Mouse (Mus musculus) limb, embryonic 13.5 days (tissue): ENCODE measurements around the gene Gng8. TPM values are rescaled to one million over a fixed set of nuclear protein-coding genes. Genes with fewer than 3 reads are reported as not detected.

ENCODE experiments used
- ATAC-seq: fragments of 200-750 bp; cut with Nextera tagmentation; 2 replicates; pipeline ENCODE4 v1.8.0; 2017; ENCODE audit warnings: low read depth, moderate number of reproducible peaks, moderate TSS enrichment; ENCODE audit not compliant: low FRiP score
- H3K27ac ChIP-seq: fragments of 300-500 bp; sonication (generic); 2 replicates; pipeline ENCODE4 v1.5.1; 2015; ENCODE audit warnings: inconsistent platforms, mild to moderate bottlenecking, moderate library complexity
- H3K27me3 ChIP-seq: fragments of 300-500 bp; sonication (generic); 2 replicates; pipeline ENCODE4 v1.6.1; 2015; ENCODE audit warnings: mild to moderate bottlenecking, inconsistent platforms
- H3K36me3 ChIP-seq: fragments of 300-500 bp; sonication (generic); 2 replicates; pipeline ENCODE4 v1.6.1; 2015; ENCODE audit warnings: inconsistent platforms, mild to moderate bottlenecking, moderate library complexity
- H3K4me1 ChIP-seq: fragments of 300-500 bp; sonication (generic); 2 replicates; pipeline ENCODE4 v1.6.1; 2015; ENCODE audit warnings: inconsistent platforms
- H3K4me2 ChIP-seq: fragments of 300-500 bp; sonication (generic); replicated peaks from 2 replicates; pipeline ENCODE4 v1.6.1; 2015; ENCODE audit warnings: inconsistent platforms, mild to moderate bottlenecking, moderate library complexity
- H3K4me3 ChIP-seq: fragments of 300-500 bp; sonication (generic); 2 replicates; pipeline ENCODE4 v1.5.1; 2015; ENCODE audit warnings: moderate library complexity, mild to moderate bottlenecking, inconsistent platforms
- H3K9ac ChIP-seq: fragments of 300-500 bp; sonication (generic); 2 replicates; pipeline ENCODE4 v1.6.1; 2015; ENCODE audit warnings: mild to moderate bottlenecking, inconsistent platforms
- H3K9me3 ChIP-seq: fragments of 300-500 bp; sonication (generic); 2 replicates; pipeline ENCODE4 v1.6.1; 2016; ENCODE audit warnings: inconsistent platforms
- WGBS: fragments of 180-500 bp; shearing (Covaris S2); methylation state at CpG from one replicate; pipeline ENCODE4 v1.1.7; 2015; 5-methylcytosine and 5-hydroxymethylcytosine counted together
- polyA plus RNA-seq: library from polyadenylated mRNA; unstranded; fragments of >200 nt; fragmentation: Nextera tagmentation; extraction: Ambion mirVana; gene quantifications from 2 replicates; pipeline ENCODE4 v1.2.1, GENCODE M21; 2015

Gene Gng8
- polyA plus RNA-seq, 1 experiment from 2014 or later = 16.0 TPM

- H3K4me2 ChIP-seq = peak overlapping the region; percentile 38
- H3K36me3 ChIP-seq = peaks cover 56% of the 10 kb centered on the region
- no peaks in the 10 kb centered on the region for H3K27me3 ChIP-seq
- peak overlapping the region; percentile 90 for H3K27ac ChIP-seq
- peaks cover 6% of the 10 kb centered on the region; the same call in 1 of the 2 replicates for H3K9me3 ChIP-seq
- peaks cover 31% of the 10 kb centered on the region for H3K4me1 ChIP-seq
- WGBS = 22% methylated on average over 9 of the region's 9 CpGs
- H3K9ac ChIP-seq = peak overlapping the region; percentile 54
- 0 out of 2 replicates have a peak overlapping the region, but pooled peaks have one; percentile 10 for H3K4me3 ChIP-seq
- 0 out of 2 replicates have a peak, but pooled peaks have one; percentile 6 for ATAC-seq
These were observed 11.6 kb upstream of the Gng8 start for GRCm38 (mm10) chr7:16879796-16880547.

DNA sequence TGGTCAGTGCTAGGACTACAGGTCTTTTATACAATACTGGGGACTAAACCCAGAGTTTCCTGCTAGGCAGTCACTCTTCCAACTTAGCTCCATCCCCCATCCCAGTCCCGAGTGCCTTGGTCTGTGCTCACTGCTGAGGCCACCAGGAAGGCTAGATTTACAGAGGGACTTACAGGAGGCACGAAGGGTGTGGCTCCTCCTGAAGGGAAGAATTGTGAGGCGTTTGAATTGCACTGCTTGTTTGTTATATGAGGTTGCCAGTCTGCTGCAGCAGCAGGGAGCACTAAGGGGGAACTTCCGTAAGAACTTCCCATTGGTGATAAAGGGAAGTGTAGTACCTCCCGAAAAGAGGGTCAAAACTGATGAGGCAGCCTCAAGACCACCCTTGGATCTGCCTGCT is 11.0 kb upstream of the Gng8 start:
- peaks cover 31% of the 10 kb centered on the region for H3K4me1 ChIP-seq
- peaks cover 63% of the 10 kb centered on the region for H3K36me3 ChIP-seq
- peak overlapping the region; percentile 90 for H3K27ac ChIP-seq
- ATAC-seq = no peak
- 18% methylated on average over 5 of the region's 5 CpGs for WGBS
- no peaks in the 10 kb centered on the region for H3K27me3 ChIP-seq
- H3K9ac ChIP-seq = peak overlapping the region; percentile 54
- H3K9me3 ChIP-seq = peaks cover 12% of the 10 kb centered on the region
- H3K4me2 ChIP-seq = peak overlapping the region; percentile 38
- no peak overlapping the region for H3K4me3 ChIP-seq

- H3K4me2 ChIP-seq = no peak overlapping the region
- 92% methylated on average over 6 of the region's 6 CpGs for WGBS
- H3K4me1 ChIP-seq = peaks cover 19% of the 10 kb centered on the region
- H3K27me3 ChIP-seq = no peaks in the 10 kb centered on the region
- H3K27ac ChIP-seq = no peak overlapping the region; the same call in 1 of the 2 replicates
- H3K9me3 ChIP-seq = peaks cover 21% of the 10 kb centered on the region
- H3K9ac ChIP-seq = no peak overlapping the region
- ATAC-seq = no peak
- no peak overlapping the region for H3K4me3 ChIP-seq
- peaks cover 85% of the 10 kb centered on the region for H3K36me3 ChIP-seq
These were observed 8.4 kb upstream of the Gng8 start for GRCm38 (mm10) chr7:16883162-16883561.

GRCm38 (mm10) chr7:16884334-16884733 is 7.3 kb upstream of the Gng8 start:
- Histone ChIP-seq H3K4me3 (no peak overlapping the region), H3K9me3 (peaks cover 21% of the 10 kb centered on the region), H3K4me1 (peaks cover 23% of the 10 kb centered on the region), H3K4me2 (no peak overlapping the region), H3K27me3 (no peaks in the 10 kb centered on the region), H3K27ac (no peak overlapping the region), H3K36me3 (peaks cover 82% of the 10 kb centered on the region), H3K9ac (no peak overlapping the region)
- 62% methylated on average over 4 of the region's 4 CpGs for WGBS
- no peak for ATAC-seq

GRCm38 (mm10) chr7:16885271-16885776 is 6.3 kb upstream of the Gng8 start:
- H3K27ac ChIP-seq = no peak overlapping the region; the same call in 1 of the 2 replicates
- H3K9me3 ChIP-seq = peaks cover 21% of the 10 kb centered on the region
- peaks cover 85% of the 10 kb centered on the region for H3K36me3 ChIP-seq
- peaks cover 20% of the 10 kb centered on the region for H3K4me1 ChIP-seq
- peak overlapping the region; percentile 44 for H3K4me2 ChIP-seq
- 28% methylated on average over 87 of the region's 95 CpGs for WGBS
- no peak for ATAC-seq
- no peaks in the 10 kb centered on the region for H3K27me3 ChIP-seq
- peak overlapping the region; percentile 34 for H3K4me3 ChIP-seq
- H3K9ac ChIP-seq = 0 out of 2 replicates have a peak overlapping the region, but pooled peaks have one; percentile 19

DNA sequence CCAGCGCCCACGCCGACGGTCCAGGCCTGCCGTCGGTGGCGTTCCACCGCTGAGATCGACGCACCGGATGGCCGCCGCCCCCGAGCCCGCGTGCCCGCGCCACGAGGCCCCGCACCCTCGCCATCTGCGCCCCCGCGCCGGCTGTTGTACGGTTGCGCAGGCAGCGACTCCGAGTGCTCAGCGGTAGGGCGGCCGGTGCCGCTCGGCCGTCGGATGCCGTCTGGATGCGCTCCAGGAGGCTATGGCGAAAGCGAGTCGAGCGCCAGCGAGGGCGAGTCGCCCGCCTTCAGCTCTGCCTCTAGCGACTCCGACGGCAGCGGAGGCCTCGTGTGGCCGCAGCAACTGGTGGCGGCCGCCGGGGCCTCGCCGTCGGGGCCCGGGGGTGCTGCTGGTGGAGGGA is 5.7 kb upstream of the Gng8 start:
- Histone ChIP-seq H3K4me3 (peak overlapping the region; percentile 34), H3K4me1 (peaks cover 20% of the 10 kb centered on the region), H3K9ac (no peak overlapping the region), H3K9me3 (peaks cover 21% of the 10 kb centered on the region), H3K27ac (no peak overlapping the region), H3K4me2 (peak overlapping the region; percentile 44), H3K27me3 (no peaks in the 10 kb centered on the region), H3K36me3 (peaks cover 84% of the 10 kb centered on the region)
- ATAC-seq = no peak
- WGBS = 58% methylated on average over 54 of the region's 59 CpGs

DNA sequence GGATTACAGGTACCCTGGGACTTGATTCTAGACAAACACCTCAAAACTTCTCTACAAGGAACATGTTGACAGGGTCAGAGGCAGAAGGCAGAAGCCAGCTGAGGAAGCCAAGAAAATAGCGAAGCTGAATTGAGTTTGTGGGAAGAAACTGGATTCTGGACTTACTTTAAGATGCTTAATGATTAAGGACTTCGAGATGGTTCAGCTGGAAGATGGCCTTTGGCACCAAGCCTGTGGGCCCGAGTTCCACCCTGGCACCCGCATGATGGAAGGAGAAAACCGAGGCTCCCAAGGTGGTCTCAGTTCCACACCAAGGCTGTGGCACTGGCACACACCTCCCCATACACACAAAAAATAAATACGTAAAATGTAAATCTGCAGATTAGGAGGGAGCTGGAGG is 1.1 kb upstream of the Gng8 start:
- no peak for ATAC-seq
- WGBS = 11% methylated on average over 6 of the region's 6 CpGs
- H3K27me3 ChIP-seq = no peaks in the 10 kb centered on the region
- H3K27ac ChIP-seq = peak overlapping the region; percentile 99
- H3K4me3 ChIP-seq = peak overlapping the region; percentile 46
- peaks cover 10% of the 10 kb centered on the region for H3K9me3 ChIP-seq
- peak overlapping the region; percentile 64 for H3K9ac ChIP-seq
- H3K4me1 ChIP-seq = peaks cover 62% of the 10 kb centered on the region
- peak overlapping the region; percentile 76 for H3K4me2 ChIP-seq
- peaks cover 37% of the 10 kb centered on the region for H3K36me3 ChIP-seq

DNA sequence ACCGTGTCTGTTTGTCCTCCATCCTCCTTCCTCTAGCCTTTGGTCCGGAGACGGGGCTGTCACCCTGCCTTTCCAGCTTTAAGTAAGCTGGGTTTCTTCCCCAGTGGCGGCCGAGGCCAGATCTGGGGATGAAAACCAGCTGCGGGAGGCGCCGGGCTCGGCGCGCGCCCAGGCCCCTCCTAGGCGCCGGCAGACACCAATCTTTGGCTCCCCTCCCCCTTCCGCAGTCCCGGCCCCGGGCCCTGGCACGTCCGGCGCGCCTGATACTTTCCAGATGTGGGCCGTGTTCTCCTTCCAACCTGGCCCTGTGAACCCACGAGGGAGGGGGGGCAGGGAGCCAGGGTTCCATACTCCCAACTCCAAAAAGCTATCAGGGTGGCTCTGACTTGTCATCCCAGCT is 642 bp upstream of the Gng8 start:
- peaks cover 6% of the 10 kb centered on the region for H3K9me3 ChIP-seq
- peak; percentile 86 for ATAC-seq
- peaks cover 33% of the 10 kb centered on the region for H3K36me3 ChIP-seq
- H3K27ac ChIP-seq = peak overlapping the region; percentile 99
- H3K4me2 ChIP-seq = peak overlapping the region; percentile 76
- WGBS = 2% methylated on average over 23 of the region's 23 CpGs
- H3K4me1 ChIP-seq = peaks cover 62% of the 10 kb centered on the region
- peak overlapping the region; percentile 46 for H3K4me3 ChIP-seq
- H3K27me3 ChIP-seq = no peaks in the 10 kb centered on the region
- H3K9ac ChIP-seq = peak overlapping the region; percentile 64

GRCm38 (mm10) chr7:16892352-16892730 is 755 bp downstream of the Gng8 start:
- Histone ChIP-seq H3K9ac (peak overlapping the region; percentile 60), H3K9me3 (no peaks in the 10 kb centered on the region), H3K4me2 (peak overlapping the region; percentile 76), H3K4me3 (peak overlapping the region; percentile 46), H3K27ac (no peak overlapping the region; the same call in 1 of the 2 replicates), H3K4me1 (peaks cover 62% of the 10 kb centered on the region), H3K27me3 (no peaks in the 10 kb centered on the region), H3K36me3 (peaks cover 26% of the 10 kb centered on the region)
- 33% methylated on average over 9 of the region's 9 CpGs for WGBS
- ATAC-seq = no peak; the same call in 1 of the 2 replicates

DNA sequence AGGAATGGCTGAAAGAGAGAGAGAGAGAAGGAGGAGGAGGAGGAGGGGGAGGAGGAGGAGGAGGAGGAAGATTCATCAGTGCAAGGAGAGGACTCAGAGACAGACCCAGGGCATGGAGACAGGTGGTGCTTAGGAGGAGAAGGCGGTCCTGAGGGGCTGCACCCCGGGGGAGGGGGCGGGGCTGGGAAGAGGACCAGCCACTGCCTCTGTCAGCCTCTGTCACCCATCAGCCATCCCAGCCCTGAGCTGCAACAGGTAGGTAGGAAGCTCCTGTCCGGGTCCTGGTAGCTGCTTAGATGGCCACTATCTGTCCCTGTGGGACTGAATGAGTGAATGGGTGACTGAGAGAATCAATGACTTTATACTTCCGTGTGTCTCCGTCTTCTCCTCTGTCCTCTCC is 2.0 kb downstream of the Gng8 start:
- Histone ChIP-seq H3K9ac (0 out of 2 replicates have a peak overlapping the region, but pooled peaks have one; percentile 19), H3K4me3 (peak overlapping the region; percentile 33; the same call in 1 of the 2 replicates), H3K27me3 (no peaks in the 10 kb centered on the region), H3K36me3 (peaks cover 14% of the 10 kb centered on the region), H3K27ac (no peak overlapping the region), H3K9me3 (no peaks in the 10 kb centered on the region), H3K4me1 (peaks cover 60% of the 10 kb centered on the region), H3K4me2 (peak overlapping the region; percentile 76)
- 8% methylated on average over 6 of the region's 6 CpGs for WGBS
- ATAC-seq = no peak

DNA sequence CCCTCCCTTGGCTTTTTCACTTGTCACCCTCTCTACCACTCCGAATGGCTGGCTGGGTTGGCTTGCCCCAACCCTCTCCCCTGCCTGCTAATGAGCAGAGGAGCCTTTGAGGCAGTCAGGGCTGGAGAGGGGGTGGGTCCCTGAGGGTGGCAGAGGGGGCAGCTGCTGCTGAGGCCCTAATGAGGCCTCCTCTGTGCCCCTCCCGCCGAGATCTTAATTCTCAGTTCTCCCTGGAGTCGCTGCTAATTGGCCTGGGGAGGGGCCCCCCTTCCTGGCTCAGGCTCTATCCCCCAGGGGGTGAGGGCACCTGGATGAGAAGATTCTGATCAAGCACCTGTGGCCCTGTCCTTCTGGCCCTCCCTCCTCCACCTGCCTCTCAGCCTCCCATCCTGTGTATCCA is 2.7 kb downstream of the Gng8 start:
- under 1% methylated on average over 4 of the region's 4 CpGs for WGBS
- H3K9me3 ChIP-seq = no peaks in the 10 kb centered on the region
- H3K9ac ChIP-seq = peak overlapping the region; percentile 50; the same call in 1 of the 2 replicates
- peak overlapping the region; percentile 76 for H3K4me2 ChIP-seq
- peaks cover 10% of the 10 kb centered on the region for H3K36me3 ChIP-seq
- no peak overlapping the region; the same call in 1 of the 2 replicates for H3K27ac ChIP-seq
- ATAC-seq = no peak
- peak overlapping the region; percentile 33 for H3K4me3 ChIP-seq
- H3K27me3 ChIP-seq = no peaks in the 10 kb centered on the region
- H3K4me1 ChIP-seq = peaks cover 60% of the 10 kb centered on the region

DNA sequence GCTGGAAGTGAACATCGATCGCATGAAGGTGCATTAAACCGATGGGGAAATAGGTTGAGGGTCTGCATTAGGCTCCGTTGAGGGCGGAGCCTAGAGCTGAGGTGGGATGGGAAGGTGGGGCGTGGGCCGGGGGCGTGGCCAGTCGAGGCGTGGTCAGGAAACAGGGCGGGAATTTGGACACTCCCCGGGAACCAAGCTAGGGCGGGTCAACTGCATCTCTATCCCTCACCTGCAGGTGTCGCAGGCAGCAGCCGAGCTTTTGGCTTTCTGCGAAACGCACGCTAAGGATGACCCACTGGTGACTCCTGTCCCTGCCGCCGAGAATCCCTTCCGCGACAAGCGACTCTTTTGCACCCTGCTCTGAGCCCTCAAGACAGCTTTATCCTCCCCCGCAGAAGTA is 3.4 kb downstream of the Gng8 start:
- Histone ChIP-seq H3K27me3 (no peaks in the 10 kb centered on the region), H3K4me3 (peak overlapping the region; percentile 33), H3K9me3 (no peaks in the 10 kb centered on the region), H3K4me2 (peak overlapping the region; percentile 76), H3K36me3 (peaks cover 7% of the 10 kb centered on the region), H3K9ac (peak overlapping the region; percentile 50; the same call in 1 of the 2 replicates), H3K27ac (no peak overlapping the region), H3K4me1 (peaks cover 58% of the 10 kb centered on the region)
- ATAC-seq = peak; percentile 5; the same call in 1 of the 2 replicates
- under 1% methylated on average over 24 of the region's 24 CpGs for WGBS
